Mouse (Mus musculus) cerebellum, adult 9-11 months (tissue): ENCODE results near the gene Mgll.

Experiments
- DNase-seq: peaks from one replicate; pipeline ENCODE4 v3.0.0; 2022

The Mgll gene

DNA sequence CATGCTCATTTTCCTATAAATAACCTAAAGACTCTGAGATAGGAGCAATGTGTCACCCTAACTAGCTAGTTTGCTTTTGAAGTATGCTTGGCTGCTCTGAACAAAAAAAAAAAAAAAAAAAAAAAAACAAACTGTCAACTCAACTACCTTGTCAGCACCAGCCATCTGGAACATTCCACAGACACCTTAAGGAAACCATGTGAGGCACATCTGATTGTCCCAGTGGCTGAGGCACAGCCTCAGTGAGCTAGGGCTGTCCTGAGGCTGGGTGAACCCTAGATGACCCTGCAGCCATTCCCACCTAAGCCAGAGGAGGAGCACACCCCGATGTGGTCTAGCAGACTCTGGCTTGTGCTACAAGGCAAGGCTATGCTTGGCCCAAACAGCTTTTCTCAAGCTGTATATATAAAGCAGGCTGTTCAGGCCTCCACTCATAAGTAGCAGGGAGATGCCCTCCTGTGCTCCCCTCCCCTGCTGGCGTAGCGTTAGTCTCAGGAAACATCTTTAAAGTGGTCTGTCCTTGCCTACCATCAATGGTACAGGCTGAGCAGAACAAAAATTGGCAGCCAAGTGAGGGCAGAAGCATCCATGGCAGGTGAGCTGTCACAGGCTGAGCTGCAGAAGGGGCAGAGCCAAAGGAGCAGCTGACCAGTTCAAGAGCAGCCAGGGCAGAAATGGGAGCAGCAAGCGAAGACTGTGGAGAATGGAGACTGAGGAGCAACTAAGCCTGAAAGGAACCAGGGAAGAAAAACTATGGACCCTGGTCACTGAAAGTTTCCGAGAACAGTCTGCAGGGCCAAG lies 109.3 kb downstream of the Mgll start:
- no peak for DNase-seq

GRCm38 (mm10) chr6:88835047-88835446 lies 110.8 kb downstream of the Mgll start:
- DNase-seq: no peak

- DNase-seq: no peak
Measured at GRCm38 (mm10) chr6:88836178-88836819, 112.1 kb downstream of the Mgll start.

GRCm38 (mm10) chr6:88837999-88838398 lies 113.8 kb downstream of the Mgll start:
- no peak for DNase-seq

GRCm38 (mm10) chr6:88838613-88839012 lies 114.4 kb downstream of the Mgll start:
- DNase-seq: peak; percentile 59

GRCm38 (mm10) chr6:88839135-88839970 lies 115.1 kb downstream of the Mgll start:
- peak; percentile 81 for DNase-seq

GRCm38 (mm10) chr6:88840211-88840610 lies 116.0 kb downstream of the Mgll start:
- peak; percentile 41 for DNase-seq

DNA sequence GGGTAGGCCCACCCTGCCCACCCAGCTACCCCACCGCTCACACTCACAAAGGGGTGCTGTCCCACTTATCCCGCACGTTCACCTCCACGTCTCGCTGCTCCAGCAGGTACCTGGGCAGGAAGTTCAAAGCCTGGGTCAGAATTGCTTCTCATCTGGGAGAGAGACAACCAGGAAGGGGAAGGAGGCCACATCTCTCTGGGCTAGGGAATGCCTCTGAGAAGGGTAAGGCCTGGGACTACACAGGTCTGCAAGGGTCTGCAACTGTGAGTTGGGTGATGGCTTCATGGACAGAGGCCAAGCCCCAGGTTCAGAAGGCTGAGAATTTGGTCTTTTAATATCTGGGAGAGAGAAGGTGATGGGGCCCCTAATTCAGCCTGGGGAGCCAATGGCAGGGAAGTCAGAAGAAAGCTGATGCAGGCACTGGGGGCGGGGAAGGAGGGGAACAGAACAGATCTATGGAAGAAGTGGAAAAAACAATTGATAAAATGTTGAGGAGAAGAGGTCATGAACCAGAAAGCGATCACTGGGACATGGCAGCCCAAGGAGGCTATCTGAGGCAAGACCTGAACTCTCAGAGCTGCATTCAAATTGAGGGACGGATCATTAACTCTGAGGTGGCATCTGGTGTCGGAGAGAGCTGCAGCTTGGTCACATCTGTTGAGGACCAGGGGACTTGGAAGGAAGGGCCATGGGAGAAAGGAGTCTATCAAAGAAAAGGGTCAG lies 116.7 kb downstream of the Mgll start:
- peak; percentile 70 for DNase-seq

- no peak for DNase-seq
Measured at GRCm38 (mm10) chr6:88841514-88841780, 117.2 kb downstream of the Mgll start.

DNA sequence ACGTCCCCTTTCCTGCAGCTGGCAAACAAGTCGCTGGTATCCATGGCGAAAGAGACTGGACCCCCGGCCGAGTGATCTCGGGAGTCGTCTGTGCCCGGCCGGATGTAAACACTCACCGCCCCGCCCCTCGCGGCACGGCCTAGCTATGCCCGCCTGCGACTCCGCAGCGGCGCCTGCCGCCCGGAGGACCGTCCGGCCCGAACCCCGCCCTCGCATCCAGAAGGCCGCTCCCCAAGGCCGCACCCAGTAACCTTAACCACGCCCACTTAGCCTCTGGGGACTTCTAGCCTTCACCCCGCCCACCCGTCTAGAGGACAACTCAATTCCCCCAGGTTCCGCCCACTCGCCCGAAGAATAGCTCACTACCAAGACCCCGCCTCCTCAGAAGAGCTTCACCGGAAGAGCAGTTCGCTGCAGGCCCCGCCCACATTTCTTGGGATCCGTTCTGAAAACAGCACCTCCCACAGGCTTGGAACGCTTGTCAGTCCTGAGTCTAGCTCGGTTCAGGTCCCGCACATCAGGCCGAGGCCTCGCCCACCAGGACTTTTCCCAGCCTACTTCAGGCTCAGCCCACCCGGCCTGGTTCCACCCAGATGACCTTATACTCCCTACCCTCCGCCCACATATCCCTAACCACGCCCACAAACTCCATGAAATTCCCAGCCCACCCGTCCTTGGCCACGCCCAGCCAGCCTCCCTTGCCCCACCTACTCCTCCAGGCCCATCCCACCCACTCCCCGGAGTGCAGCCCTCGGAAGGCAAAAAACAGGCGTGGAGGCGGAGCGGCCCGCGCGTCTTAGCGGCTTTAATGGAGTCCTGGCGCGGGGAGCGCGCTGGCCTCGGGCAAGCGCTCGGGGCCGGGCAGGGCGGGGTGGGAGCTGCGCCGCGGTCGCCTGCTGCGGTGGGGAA lies 117.8 kb downstream of the Mgll start, which contains the start of gene Abtb1:
Gene Abtb1, minus strand, starts transcription at position 204 of the 909 bp plus-strand sequence.
- DNase-seq: peak; percentile 99

DNA sequence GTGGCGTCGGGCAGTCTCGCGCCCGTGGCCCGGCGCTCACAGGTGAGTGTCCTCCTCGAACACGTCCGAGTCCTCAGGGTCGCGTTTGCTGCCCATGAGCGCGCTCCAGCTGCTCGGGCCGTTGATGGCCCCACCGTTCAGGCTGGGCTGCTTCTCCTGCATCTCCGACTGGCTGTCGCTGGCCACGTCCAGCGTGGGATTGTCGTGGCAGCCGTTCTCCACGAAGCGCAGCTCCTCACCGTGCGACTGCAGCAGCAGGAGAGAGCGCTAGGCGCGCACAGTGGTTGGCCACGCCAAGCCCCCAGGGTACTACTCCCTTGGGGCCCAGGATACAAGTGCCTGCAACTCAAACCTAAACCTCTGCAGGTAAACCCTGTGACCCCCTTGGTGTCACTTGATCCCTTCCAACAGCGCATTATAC lies 118.5 kb downstream of the Mgll start:
- no peak for DNase-seq

GRCm38 (mm10) chr6:88843241-88843640 lies 119.0 kb downstream of the Mgll start:
- no peak for DNase-seq

DNA sequence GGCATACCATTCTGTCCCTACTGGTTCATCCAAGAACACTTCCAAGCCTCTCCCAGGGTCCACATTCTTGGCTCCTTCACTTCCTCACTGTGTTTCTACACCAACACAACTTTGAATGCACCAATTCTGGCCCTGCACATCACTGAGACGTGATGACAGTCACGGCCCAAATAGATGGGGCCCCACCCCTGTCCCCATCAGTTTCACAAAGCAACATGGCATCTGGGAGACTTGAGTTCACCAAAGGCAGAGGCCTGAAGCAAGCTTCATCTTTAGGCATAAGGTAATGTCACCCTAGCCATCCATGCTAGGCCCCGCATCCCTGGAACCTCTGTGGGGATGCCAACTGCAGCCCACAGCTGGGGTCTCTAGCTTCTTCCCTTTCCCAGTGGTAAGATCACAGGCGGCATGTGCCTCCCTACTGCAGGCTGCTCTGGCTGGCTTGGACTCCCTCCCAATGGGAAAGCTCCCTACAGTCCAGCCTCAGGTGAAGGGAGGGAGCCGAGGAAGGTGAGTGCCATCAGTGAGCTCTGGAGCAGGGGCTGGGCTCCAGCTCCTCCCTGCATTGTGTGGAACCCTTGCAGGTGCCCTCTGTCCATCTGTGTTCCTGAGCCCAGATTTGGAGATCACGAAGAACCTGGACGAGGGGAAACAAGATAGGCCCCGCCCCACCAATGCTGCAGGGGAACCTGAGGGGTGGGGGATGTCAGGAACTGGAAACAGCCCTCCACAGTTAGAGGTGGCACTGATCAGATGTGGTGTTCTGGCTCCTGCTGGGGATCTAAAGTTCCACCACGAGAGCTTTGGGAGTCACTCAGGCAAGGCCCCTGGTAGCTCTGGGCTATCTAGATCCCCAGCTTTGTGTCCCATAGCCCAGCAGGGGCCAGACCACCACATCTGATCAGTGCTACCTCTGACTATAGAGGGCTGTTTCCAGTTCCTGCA lies 119.8 kb downstream of the Mgll start:
- peak; percentile 70 for DNase-seq

DNA sequence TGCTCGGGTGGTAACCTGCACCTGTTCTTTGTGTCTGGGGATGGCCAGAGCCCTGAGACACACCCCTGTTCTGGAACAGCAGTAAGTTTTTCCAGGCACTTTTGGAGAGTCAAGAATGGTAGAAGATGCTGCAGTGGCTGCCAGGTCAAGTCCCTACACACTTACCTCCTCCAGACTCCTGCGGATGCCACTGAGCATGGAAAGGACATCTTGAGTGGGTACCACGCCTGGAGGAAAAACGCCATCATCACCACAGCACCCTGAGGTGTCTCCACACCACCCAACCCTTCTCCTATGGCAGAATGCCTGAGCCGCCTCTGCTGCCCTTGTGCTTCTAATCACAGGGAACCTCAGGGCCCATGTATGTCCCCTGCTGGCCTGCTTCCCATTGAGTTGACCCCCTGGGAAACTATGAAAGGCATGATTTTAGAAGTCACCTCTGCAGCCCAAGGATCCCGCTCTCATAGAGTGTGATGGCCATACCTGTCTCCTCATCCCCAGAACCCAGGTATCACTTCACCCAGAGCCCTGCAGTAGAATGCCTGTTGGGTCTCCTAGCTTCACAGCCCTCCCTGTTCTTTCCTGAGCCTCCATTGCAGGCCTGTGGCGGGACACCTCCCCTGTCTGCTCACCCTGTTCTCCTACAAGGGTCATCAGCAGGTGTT lies 120.8 kb downstream of the Mgll start:
- peak; percentile 53 for DNase-seq

DNA sequence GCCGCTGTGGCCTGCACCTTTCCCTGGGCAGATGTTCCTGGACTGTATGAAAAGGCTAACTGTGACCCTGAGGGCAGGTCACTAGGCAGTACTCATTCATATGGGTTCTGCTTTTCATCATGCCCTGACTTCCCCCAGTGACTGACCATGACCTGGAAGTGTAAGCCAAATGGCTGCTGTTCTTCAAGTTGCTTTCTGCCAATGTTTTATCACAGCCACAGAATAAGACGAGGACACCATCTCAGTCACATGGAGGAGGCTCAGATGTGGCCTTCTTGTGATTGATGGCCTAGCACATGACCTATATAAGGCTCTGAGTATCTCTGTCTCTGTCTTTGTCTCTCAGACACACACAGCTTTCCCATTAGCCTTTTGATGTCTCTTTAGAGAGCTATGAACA lies 123.4 kb downstream of the Mgll start:
- DNase-seq: no peak

DNA sequence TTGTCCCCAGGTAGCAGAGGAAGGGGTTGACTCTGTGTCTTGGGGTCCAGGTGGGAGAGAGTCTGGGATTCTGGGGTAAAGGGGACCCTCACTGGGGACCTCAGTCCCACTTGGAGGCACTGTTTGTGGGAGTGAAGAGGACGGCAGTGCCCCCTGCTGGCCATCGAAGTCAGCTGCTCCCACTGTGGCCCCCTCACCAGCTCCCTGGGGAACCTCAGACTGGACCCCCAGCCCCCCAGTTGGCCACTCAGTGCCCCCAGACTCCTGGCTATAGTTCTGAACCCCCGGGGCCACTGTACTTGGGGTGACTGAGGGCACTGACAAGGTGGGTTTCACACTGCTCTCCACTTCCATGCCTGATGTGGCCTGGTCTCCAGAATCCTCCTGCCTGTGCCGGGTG lies 125.1 kb downstream of the Mgll start:
- peak; percentile 58 for DNase-seq

- peak; percentile 68 for DNase-seq
Measured at GRCm38 (mm10) chr6:88850034-88850433, 125.8 kb downstream of the Mgll start.

GRCm38 (mm10) chr6:88854509-88854908 lies 130.3 kb downstream of the Mgll start:
- DNase-seq: peak; percentile 35

- peak; percentile 77 for DNase-seq
Measured at GRCm38 (mm10) chr6:88855636-88856035, 131.4 kb downstream of the Mgll start.

DNA sequence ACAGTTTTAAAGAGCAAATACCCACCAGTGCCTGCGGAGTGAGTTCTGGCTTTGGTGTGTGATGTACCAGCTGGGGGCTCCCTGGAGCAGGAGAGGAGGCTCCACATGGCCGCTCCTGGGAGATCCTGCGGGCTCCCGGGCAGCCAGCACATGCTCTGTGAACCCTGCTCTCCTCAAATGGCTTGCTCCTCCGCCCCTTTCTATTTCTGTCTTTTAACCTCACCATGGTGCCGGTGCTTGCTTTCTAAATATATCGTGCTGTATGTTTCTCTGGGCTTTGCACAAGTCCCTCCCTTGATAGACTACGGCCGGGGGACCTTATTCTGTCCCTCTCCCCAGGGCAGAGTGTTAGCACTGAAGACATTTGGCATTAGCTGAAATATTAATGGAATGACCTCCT lies 133.0 kb downstream of the Mgll start:
- peak; percentile 85 for DNase-seq
